Comparison of ENCODE assay signal across 8 mouse cellular contexts in genomic region chr7:6729061-6729817, GRCm38 (mm10). TPM values are rescaled to one million over a fixed set of nuclear protein-coding genes. Genes with fewer than 3 reads are reported as not detected.
A peak's percentile ranks its signal among the peaks of the same experiment; 100 is the strongest.
DNase-seq lines count a peak whose midpoint lies in the region; ATAC-seq and TF ChIP-seq lines count a peak whose summit lies in the region.

No protein-coding gene starts in this region.

- peak; percentile 45; the same call in 1 of the 2 replicates for TF ChIP-seq POLR2A in lung, adult 2 months (IDR thresholded peaks at IDR 0.05; ENCODE audit: borderline replicate concordance, extremely low read depth, low read depth, low read length)
- TF ChIP-seq POLR2A in olfactory bulb, adult 2 months (IDR thresholded peaks at IDR 0.05; ENCODE audit: insufficient read depth, low read depth, low read length) = no peak

- peak; percentile 63 for DNase-seq in Patski (ENCODE audit: low read depth, low spot score)
- peak; percentile 97 for DNase-seq in cerebellum, adult 9-10 months
- DNase-seq in heart, postnatal 4 days = peak; percentile 97
- DNase-seq in layer of hippocampus, adult 8-10 months (ENCODE audit: low spot score in 2 of 2) = peak; percentile 94 to 96
- DNase-seq in lung, adult 2 months = peak; percentile 88
- DNase-seq in thymus, postnatal 14 days = peak; percentile 19

- H3K27ac ChIP-seq in olfactory bulb, adult 2 months (ENCODE audit: insufficient read depth, low read depth, low read length) = peak overlapping the region; percentile 93

- peak overlapping the region; percentile 81 for H3K4me3 ChIP-seq in lung, adult 2 months (replicated peaks; ENCODE audit: extremely low read depth, low read depth, low read length)
- peak overlapping the region; percentile 57 for H3K4me3 ChIP-seq in olfactory bulb, adult 2 months (ENCODE audit: insufficient read depth, low read depth, low read length)

- no peaks in the 10 kb centered on the region for H3K27me3 ChIP-seq in Patski

- in situ Hi-C loops in Patski (cut with MboI; ENCODE audit: low pct_unique_long_range_greater_than_20kb) = loop anchor here (5.0 kb wide), 1 partner anchor 367 kb away; the partner anchor contains the start of gene Zfp78

- peak; percentile 61 for TF ChIP-seq CTCF in Patski (IDR thresholded peaks at IDR 0.05)
- TF ChIP-seq CTCF in lung, adult 2 months (IDR thresholded peaks at IDR 0.05; ENCODE audit: insufficient read depth, low read length) = no peak
- 0 out of 2 replicates have a peak, but pooled peaks have one; percentile 32 for TF ChIP-seq CTCF in olfactory bulb, adult 2 months (IDR thresholded peaks at IDR 0.05; ENCODE audit: insufficient read depth, low read depth, low read length)

- 49% methylated on average over 37 of the region's 37 CpGs for WGBS in lung, adult 2 months
- 53% methylated on average over 37 of the region's 37 CpGs for WGBS in olfactory bulb, adult 2 months

- no peaks in the 10 kb centered on the region for H3K4me1 ChIP-seq in lung, adult 2 months (ENCODE audit: control insufficient read depth, insufficient read depth, low read length)
- H3K4me1 ChIP-seq in olfactory bulb, adult 2 months (ENCODE audit: control insufficient read depth, insufficient read depth, low read length) = no peaks in the 10 kb centered on the region

- POLR2A ChIA-PET in Patski (lab: Charles Lee) = no interaction called here

- CTCF ChIA-PET in Patski (lab: Charles Lee) = interaction anchor here (0.8 to 2.7 kb wide), 8 partner anchors 10 to 369 kb away, joined by 3 to 17 read pairs (median 4); no protein-coding TSS in a partner anchor

- ATAC-seq in Patski = peak; percentile 42
- peak; percentile 28 for ATAC-seq in frontal cortex, adult (ENCODE audit: low TSS enrichment)

RNA-seq across cellular contexts. Expression of gene Peg3, which starts 1.0 kb away (rescaled TPM):
- polyA plus RNA-seq in Patski (2021) = 90.8 TPM
- 10 to 100 TPM; 69.5 to 75.3 TPM for total RNA-seq in heart, postnatal 4 days (2021)
- total RNA-seq in layer of hippocampus, adult 8-10 months (2022) = 100 to 1,000 TPM; 161 to 238 (median 189) TPM
- 3.1 and 5.4 TPM in 2 replicates for polyA plus RNA-seq in lung, adult 2 months (2012; rRNA removed)
- polyA plus RNA-seq in olfactory bulb, adult 2 months (2012; ENCODE audit: insufficient read depth, insufficient read length, low replicate concordance, missing spikeins) = 84.2 and 352 TPM in 2 replicates

RNA-seq across cellular contexts. Expression of gene Usp29, which starts 1.1 kb away (rescaled TPM):
- polyA plus RNA-seq in Patski (2021) = 4.3 TPM
- 1 to 10 TPM; 4.5 to 4.6 TPM for total RNA-seq in heart, postnatal 4 days (2021)
- total RNA-seq in layer of hippocampus, adult 8-10 months (2022) = 10 to 100 TPM; 27.6 to 36.3 (median 30.6) TPM
- polyA plus RNA-seq in lung, adult 2 months (2012; rRNA removed) = 0.04 TPM in 1 of 2 replicates, not detected in the other
- not detected in 2 replicates for polyA plus RNA-seq in olfactory bulb, adult 2 months (2012; ENCODE audit: insufficient read depth, insufficient read length, low replicate concordance, missing spikeins)

RNA-seq across cellular contexts. Expression of gene Zim1, which starts 33.0 kb away (rescaled TPM):
- 127 TPM for polyA plus RNA-seq in Patski (2021)
- 10 to 100 TPM; 20.6 to 20.8 TPM for total RNA-seq in heart, postnatal 4 days (2021)
- 1 to 10 TPM; 4.4 to 8.8 (median 6.5) TPM for total RNA-seq in layer of hippocampus, adult 8-10 months (2022)
- polyA plus RNA-seq in lung, adult 2 months (2012; rRNA removed) = 0.17 and 0.66 TPM in 2 replicates
- not detected in 2 replicates for polyA plus RNA-seq in olfactory bulb, adult 2 months (2012; ENCODE audit: insufficient read depth, insufficient read length, low replicate concordance, missing spikeins)

Comparison
In these comparisons a context has a peak if more than half of its experiments do, and no peak if none do; other contexts are left out.
1. Peak in every context shown above with its lines: DNase-seq, ATAC-seq, H3K4me3 ChIP-seq and H3K27ac ChIP-seq.
2. DNase-seq: peak in every context shown above with its lines; median percentile 97 in cerebellum, adult 9-10 months; 97 in heart, postnatal 4 days; 95 in layer of hippocampus, adult 8-10 months; 88 in lung, adult 2 months; 63 in Patski; 19 in thymus, postnatal 14 days.
3. RNA of gene Peg3, which starts 1.0 kb away (polyA plus RNA-seq): 84.2 to 352 TPM in olfactory bulb, adult 2 months and 90.8 TPM in Patski (single experiment); 3.1 to 5.4 TPM in lung, adult 2 months; every median in the first group is over 10 times any median in the second.
4. RNA of gene Zim1, which starts 33.0 kb away (polyA plus RNA-seq): 127 TPM in Patski (single experiment); 0.17 to 0.66 TPM in lung, adult 2 months and not detected in olfactory bulb, adult 2 months; every median in the first group is over 10 times any median in the second.